Mouse (Mus musculus) erythroblast, adult 5-6 weeks (primary cell): Measurements from ENCODE around the gene Ifrd2. TPM values are rescaled to one million over a fixed set of nuclear protein-coding genes. Genes with fewer than 3 reads are reported as not detected.

Experiments used
- ATAC-seq: replicated peaks from 2 replicates; pipeline ENCODE4 v1.8.0; 2016; ENCODE audit warnings: moderate number of reproducible peaks, mild to moderate bottlenecking, moderate TSS enrichment, inconsistent platforms; ENCODE audit not compliant: poor library complexity, low FRiP score, severe bottlenecking
- total RNA-seq, 2 experiments: library from RNA; stranded (forward) in 1 of 2; stranded (reverse) in 1 of 2; fragments of 150-400 nt in 1 of 2; fragments of 200-764, 138-1000 nt in 1 of 2; gene quantifications; 2 replicates each; pipeline versions ENCODE4 v1.2.3 to v1.2.4; 2015 to 2017; ENCODE audit warnings: low replicate concordance in 2 of 2

Ifrd2 gene
- total RNA-seq, 2 experiments from 2014 or later: 217 to 270 TPM

DNA sequence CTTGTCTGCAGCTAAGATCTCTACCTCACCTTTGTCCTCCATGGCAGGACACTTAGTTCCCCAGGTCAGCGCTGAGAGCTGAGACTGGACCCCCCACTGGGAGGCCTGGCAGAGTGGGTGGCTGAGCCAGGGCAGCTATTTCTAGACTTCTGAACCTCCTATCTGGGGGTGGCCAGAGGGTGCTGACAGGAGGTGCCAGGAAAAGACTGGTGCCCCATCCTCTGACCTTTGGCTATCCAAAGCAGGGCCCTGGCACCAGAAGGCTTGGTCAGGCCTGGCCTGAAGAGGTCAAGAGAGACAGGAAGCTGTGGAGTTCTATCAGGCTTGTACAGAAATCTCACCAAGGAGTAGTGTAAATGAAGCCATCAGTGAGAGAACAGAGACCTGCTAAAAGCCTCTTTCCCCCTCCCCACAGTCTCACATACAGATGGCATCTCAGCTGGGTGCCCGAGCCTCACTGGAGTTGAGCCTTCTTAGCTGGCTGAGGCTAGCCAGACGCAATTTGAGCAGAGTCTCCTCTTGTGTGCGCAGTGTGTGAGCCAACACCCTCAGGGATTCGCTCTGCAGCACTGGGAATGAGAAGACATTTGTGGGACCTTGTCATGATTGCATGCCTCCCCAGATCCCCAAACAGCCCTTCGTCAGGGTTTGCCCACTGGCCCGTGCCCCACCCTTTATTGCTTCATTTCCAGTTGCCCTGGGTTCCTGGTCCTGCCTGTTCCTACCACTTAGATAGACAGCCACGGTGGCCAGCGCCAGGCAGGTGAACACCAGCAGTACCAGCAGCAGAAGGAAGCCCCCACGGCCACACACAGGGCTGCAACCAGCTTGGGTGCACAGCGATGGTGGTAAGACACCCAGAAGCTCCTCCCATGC is 5.9 kb downstream of the Ifrd2 start:
- no peak for ATAC-seq

DNA sequence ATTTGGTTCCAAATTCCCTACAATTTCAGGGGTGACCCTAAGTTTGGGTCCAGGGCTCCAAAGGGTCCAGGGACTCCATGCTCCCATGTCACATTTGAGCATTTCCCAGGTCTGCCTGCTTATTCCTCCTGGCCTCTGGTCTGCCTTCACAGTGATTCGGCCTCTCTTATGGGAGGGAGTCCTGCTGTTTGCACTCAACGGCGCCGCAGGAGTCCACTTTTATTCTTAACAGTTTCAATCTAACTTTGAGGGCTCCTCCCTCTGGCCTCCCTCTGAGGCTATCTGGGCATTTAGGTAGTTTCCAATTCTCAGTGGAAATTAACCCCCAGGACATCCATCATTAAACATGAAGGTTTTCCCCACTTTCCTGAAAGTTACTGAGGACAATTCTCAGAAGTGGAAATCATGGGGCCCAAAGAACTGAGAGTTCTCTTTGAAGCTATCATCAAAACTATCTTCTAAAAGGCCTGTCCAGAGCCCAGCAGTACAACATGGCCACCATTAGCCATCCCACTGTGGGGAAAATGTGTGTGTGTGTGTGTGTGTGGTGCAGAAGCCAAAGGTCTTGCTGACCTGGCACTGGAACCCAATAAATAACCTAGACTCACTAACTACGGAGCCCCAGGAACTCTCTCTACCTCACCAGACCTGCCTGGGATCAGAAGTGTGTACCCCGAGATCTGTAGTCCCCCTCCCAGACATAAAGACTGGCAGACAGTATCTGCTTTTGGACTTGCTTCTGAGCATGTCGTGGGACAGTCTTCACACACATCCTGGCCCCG is 7.0 kb downstream of the Ifrd2 start:
- ATAC-seq: no peak

- ATAC-seq: no peak
Measured at GRCm38 (mm10) chr9:107596619-107597569, 9.5 kb downstream of the Ifrd2 start.

GRCm38 (mm10) chr9:107598385-107598784 is 10.9 kb downstream of the Ifrd2 start:
- ATAC-seq: no peak

GRCm38 (mm10) chr9:107599433-107599832 is 12.0 kb downstream of the Ifrd2 start:
- no peak for ATAC-seq

DNA sequence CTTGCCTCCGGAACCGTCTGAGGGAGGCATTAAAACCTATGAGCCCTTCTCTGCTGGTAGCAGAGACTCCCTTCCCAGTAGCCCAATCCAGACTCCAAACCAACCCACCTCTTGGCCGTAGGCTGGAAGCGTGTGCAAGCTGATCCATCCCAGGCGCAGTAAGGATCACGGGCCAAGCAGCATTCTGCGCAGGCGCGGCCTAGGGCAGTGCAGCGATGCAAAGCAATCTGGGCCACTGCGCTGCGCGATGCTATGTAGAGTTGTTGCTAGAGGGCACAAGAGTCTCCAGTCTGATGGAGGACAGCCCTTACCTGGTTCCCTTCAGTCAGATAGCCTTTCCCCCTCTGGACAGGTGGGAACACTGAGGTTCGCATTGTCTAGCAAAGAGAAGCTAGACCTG is 12.4 kb downstream of the Ifrd2 start:
- no peak for ATAC-seq

DNA sequence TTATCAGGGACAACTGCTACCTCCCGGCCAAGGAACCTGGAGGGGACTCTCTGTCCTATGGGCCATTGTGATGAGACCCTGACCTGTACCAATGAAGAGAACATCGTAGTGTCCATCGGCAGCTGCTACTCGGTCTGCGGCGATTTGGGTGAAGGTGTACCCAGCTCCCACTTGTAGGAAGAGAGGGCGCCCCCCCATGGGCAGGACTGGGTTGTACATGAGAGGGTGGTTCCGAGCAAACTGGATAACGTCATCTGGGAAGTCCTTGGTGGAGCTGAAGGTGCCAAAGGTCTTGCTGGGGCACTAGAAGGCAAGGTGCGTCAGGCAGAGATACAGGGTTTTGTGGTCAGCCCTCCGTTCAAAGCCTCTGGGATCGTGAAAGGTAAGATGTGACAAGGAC is 13.3 kb downstream of the Ifrd2 start:
- ATAC-seq: no peak

DNA sequence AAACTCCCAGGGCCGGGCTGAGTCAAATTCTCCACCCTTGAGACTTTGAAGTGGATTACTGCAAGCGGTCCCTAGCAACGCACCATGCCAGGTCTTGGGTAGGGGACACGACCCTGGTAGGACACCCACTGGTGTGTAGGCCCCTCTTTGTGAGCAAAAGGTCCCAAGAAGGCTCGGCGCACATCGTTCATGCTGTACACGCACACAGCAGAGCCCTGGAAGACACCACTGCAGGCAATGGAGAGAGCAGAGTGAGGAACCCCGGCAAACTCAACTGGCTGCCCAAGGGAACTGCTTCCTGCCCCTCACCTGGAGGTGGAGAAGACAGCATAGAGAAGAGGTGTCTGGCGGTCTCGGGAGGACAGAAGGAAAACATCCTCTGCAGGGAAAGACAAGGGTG is 13.8 kb downstream of the Ifrd2 start:
- no peak for ATAC-seq

- ATAC-seq: peak; percentile 81
Measured at GRCm38 (mm10) chr9:107602068-107602648, 14.7 kb downstream of the Ifrd2 start.

GRCm38 (mm10) chr9:107603251-107603650 is 15.8 kb downstream of the Ifrd2 start:
- ATAC-seq: no peak

DNA sequence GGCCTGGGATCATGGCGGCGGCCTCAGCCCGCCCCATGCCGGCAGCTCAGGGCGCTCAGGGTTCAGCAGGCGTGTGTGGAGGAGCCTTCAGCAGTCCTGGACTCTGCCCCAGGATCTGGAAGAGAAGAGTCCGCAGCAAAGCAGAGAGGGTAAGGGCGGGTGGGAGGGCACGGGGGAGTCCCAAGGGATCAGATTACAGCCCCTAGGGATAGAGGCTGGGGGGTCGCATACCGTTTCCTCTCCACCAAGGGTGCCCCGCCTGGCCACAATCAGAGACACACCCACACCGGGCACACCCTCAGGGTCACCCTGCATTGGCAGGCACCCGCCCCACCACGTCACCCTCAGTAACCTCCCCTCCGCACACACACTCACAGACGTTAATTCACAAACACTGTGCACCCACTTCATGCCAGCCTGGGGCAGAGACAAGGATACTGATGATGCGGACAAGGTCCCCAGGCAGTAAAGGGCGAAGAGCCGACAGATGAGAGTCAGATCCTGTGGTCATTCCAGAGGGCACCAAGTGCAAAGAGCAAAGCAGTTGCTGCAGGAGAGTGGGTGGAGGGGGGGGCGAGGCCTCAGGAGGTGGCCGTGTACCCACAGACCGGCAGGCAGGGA is 17.7 kb downstream of the Ifrd2 start:
- no peak for ATAC-seq

DNA sequence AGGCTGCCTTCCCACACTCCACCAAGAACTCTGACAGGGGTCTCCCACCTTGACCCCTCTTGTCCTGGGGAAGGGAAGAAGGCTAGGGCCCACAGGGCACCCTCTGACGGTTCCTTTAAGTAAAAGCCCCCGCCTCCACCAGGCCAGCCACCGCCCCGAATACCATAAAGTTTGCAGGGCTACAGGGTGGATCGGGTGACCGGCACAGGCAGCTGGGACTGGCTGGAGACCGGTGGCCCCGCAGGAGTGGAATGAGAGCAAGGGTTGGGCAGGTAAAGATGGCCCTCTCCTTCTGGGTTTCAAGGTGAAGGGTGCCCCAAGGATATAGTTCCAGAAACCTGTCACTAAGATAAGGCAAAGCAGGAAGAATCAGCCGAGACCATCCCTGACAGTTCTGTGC is 19.1 kb downstream of the Ifrd2 start:
- ATAC-seq: no peak

DNA sequence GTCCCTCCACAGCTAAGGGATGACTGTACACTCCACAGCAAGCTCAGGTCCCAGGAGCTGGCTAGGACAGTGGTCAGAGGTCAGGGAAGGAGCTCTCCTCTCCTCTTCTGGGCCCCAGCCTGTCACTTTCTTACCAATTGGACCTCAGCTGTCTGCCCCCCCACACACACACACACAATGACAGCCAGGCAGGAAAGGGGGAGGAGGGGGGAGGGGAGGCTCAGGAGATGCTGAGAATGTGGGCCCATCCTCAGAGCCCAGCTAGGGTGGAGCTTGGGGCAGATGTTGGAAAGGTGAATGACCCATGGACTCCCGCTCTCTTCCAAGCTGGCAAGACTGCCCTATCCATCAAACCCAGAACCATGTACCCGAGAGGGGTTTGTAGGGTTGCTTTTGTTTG is 19.6 kb downstream of the Ifrd2 start:
- ATAC-seq: no peak

DNA sequence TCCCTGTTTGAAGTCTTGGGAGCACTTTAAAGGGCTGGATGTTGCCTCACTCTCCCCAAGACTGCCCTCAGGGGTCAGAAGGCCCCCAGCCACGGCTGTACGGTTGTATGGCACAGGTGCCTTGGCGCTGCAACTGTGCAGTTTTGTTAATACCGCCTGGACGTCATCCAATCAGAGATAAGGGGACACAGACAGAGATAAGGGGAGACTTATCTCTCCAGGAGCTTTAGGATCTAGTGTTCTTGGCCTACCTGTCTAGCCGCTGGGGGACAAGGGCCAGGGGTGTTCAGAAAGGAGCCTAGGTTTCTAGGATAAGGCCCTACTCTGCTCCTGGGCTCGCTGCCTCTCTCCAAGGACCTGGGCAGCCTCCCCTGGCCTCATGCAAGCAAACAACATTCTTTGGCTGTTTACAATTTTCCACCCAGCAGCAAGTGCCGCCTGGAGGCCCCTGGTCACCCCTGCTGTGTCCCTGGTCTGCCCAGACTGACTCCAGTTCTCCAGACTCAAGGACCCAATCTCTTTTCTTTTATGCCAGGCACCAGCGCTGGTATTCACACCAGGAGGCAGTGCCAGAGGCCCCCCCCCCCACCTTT is 20.3 kb downstream of the Ifrd2 start:
- no peak for ATAC-seq

- no peak for ATAC-seq
Measured at GRCm38 (mm10) chr9:107608741-107609432, 21.4 kb downstream of the Ifrd2 start, which contains the start of gene Sema3b. Gene Sema3b, minus strand, starts transcription at chr9:107609229.

DNA sequence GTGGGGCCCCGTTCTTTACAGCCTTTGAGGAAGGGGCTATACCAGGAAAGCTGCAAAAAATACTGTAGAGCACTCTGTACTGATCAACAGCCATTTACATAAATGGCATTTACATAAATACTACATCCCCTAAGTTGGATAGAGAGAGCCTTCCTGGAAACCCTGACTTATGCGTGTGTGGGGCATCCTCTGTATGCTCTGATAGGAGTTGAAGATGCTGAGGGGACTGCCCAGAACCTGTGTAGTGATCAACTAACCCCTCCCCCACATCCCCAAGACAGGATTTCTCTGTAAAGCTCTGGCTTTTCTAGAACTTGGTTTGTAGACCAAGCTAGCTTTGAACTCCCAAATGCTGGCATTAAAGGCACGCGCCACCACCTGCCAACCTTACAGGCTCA is 22.0 kb downstream of the Ifrd2 start:
- no peak for ATAC-seq

GRCm38 (mm10) chr9:107611456-107612190 is 24.2 kb downstream of the Ifrd2 start:
- no peak for ATAC-seq
